Mouse (Mus musculus) forebrain, embryonic 16.5 days (tissue): ENCODE measurements around the gene Trim65. TPM values are rescaled to one million over a fixed set of nuclear protein-coding genes. Genes with fewer than 3 reads are reported as not detected.
"Not testable (repeated sequence)": the region's sequence is repeated elsewhere in the genome, so short reads cannot be mapped to it uniquely, and the experiment has no call there.

Source experiments
- ATAC-seq: fragments of 200-750 bp; cut with Nextera tagmentation; 2 replicates; pipeline ENCODE4 v1.8.0; 2017; ENCODE audit warnings: mild to moderate bottlenecking, moderate library complexity
- H3K27ac ChIP-seq: fragments of 300-500 bp; sonication (generic); 2 replicates; pipeline ENCODE4 v1.5.1; 2014; ENCODE audit warnings: low read length, control low read depth
- H3K27me3 ChIP-seq: fragments of 300-500 bp; sonication (generic); replicated peaks from 2 replicates; pipeline ENCODE4 v1.6.1; 2014; ENCODE audit warnings: low read length; ENCODE audit not compliant: control insufficient read depth, insufficient read depth
- H3K36me3 ChIP-seq: fragments of 300-500 bp; sonication (generic); 2 replicates; pipeline ENCODE4 v1.6.1; 2014; ENCODE audit not compliant: control insufficient read depth, insufficient read depth
- H3K4me1 ChIP-seq: fragments of 300-500 bp; sonication (generic); replicated peaks from 2 replicates; pipeline ENCODE4 v1.6.1; 2014; ENCODE audit warnings: low read length; ENCODE audit not compliant: control insufficient read depth, insufficient read depth
- H3K4me2 ChIP-seq: fragments of 300-500 bp; sonication (generic); 2 replicates; pipeline ENCODE4 v1.6.1; 2014; ENCODE audit warnings: mild to moderate bottlenecking, low read length, control low read depth
- H3K4me3 ChIP-seq: fragments of 300-500 bp; sonication (generic); replicated peaks from 2 replicates; pipeline ENCODE4 v1.5.1; 2014; ENCODE audit warnings: mild to moderate bottlenecking, low read length, control low read depth
- H3K9ac ChIP-seq: fragments of 300-500 bp; sonication (generic); replicated peaks from 2 replicates; pipeline ENCODE4 v1.6.1; 2014; ENCODE audit warnings: low read depth, low read length, control low read depth
- H3K9me3 ChIP-seq: fragments of 300-500 bp; sonication (generic); 2 replicates; pipeline ENCODE4 v1.6.1; 2016; ENCODE audit warnings: low read length; ENCODE audit not compliant: control insufficient read depth
- WGBS: fragments of 180-500 bp; shearing (Covaris S2); extraction: QIAGEN DNeasy Blood & Tissue Kit; methylation state at CpG from one replicate; pipeline ENCODE4 v1.1.7; 2014; 5-methylcytosine and 5-hydroxymethylcytosine counted together
- polyA plus RNA-seq: library from polyadenylated mRNA; unstranded; fragments of >200 nt; fragmentation: Nextera tagmentation; extraction: Ambion mirVana; gene quantifications from 2 replicates; pipeline ENCODE4 v1.2.1, GENCODE M21; 2015

Trim65 gene
- polyA plus RNA-seq, 1 experiment from 2014 or later, result 2.0 TPM

GRCm38 (mm10) chr11:116096213-116097108 lies 34.5 kb downstream of the Trim65 start:
- H3K27ac ChIP-seq, result no peak overlapping the region
- H3K4me3 ChIP-seq, result no peak overlapping the region
- H3K36me3 ChIP-seq, result no peaks in the 10 kb centered on the region
- H3K4me2 ChIP-seq, result no peak overlapping the region
- no peak for ATAC-seq
- H3K9ac ChIP-seq, result no peak overlapping the region
- no peaks in the 10 kb centered on the region for H3K4me1 ChIP-seq
- WGBS, result 93% methylated on average over 5 of the region's 5 CpGs
- 0 out of 2 replicates have a peak, but pooled peaks cover 4% of the 10 kb centered on the region for H3K9me3 ChIP-seq
- H3K27me3 ChIP-seq, result no peaks in the 10 kb centered on the region

GRCm38 (mm10) chr11:116095573-116095972 lies 35.4 kb downstream of the Trim65 start:
- Histone ChIP-seq H3K4me3 (no peak overlapping the region), H3K9me3 (0 out of 2 replicates have a peak, but pooled peaks cover 4% of the 10 kb centered on the region), H3K36me3 (no peaks in the 10 kb centered on the region), H3K4me2 (no peak overlapping the region), H3K27ac (no peak overlapping the region), H3K9ac (no peak overlapping the region), H3K4me1 (no peaks in the 10 kb centered on the region), H3K27me3 (no peaks in the 10 kb centered on the region)
- no peak for ATAC-seq
- 92% methylated on average over 3 of the region's 3 CpGs for WGBS

DNA sequence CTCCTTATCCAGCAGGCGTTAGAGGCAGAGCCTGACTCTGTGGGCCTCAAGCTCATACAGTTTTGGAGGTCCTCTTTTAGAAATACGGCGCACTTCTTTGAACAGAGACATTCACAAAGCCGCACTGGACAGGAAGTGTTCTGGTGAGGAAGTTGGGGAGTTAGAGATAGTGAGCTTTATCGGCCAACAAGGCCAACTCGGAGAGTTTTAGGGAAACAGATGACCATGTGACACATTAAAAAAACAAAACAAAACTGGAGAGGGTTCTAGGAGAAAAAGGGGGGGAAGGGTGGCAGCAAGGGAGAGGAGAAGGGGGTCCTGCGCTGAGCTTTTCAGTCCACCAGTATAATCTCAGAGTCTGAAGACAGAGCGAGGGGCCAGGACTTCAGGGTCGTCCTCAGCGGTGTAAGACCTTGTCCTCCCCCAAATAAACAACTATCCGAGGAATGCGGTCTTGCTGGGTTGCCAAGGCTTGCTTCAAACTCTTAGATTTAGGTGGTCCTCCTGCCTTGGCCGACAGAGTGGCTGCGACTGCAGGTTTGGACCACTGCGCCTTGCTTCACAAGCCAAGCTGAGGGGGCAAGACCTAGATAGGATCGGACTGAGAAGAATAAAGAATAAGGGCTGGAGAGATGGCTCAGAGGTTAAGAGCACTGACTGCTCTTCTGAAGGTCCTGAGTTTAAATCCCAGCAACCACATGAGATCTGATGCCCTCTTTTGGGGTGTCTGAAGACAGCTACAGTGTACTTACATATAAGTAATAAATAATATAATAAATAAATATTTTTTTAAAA lies 37.0 kb downstream of the Trim65 start:
- Histone ChIP-seq H3K36me3 (no peaks in the 10 kb centered on the region), H3K4me2 (no peak overlapping the region), H3K27me3 (no peaks in the 10 kb centered on the region), H3K27ac (no peak overlapping the region), H3K4me1 (no peaks in the 10 kb centered on the region), H3K9me3 (0 out of 2 replicates have a peak, but pooled peaks cover 4% of the 10 kb centered on the region), H3K4me3 (no peak overlapping the region), H3K9ac (no peak overlapping the region)
- ATAC-seq, result no peak
- 70% methylated on average over 16 of the region's 16 CpGs for WGBS

DNA sequence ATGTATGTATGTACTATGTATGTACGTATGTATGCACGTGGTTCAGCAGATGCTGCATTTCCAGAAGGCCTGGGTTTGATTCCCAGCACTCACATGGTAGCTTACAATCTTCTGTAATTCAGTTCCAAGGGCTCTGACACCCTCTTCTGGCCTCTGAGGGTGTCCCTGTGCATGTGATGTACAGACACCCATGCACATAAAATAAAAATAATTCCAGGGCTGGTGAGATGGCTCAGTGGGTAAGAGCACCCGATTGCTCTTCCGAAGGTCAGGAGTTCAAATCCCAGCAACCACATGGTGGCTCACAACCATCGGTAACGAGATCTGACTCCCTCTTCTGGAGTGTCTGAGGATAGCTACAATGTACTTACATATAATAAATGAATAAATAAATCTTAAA lies 38.0 kb downstream of the Trim65 start:
- not testable (repeated sequence) for H3K27ac ChIP-seq, H3K4me3 ChIP-seq, H3K9ac ChIP-seq, H3K27me3 ChIP-seq, H3K36me3 ChIP-seq, ATAC-seq, H3K4me1 ChIP-seq, H3K9me3 ChIP-seq, H3K4me2 ChIP-seq
- WGBS, result 87% methylated on average over 6 of the region's 6 CpGs

- ATAC-seq, result no peak
- Histone ChIP-seq H3K9me3 (0 out of 2 replicates have a peak, but pooled peaks cover under 1% of the 10 kb centered on the region), H3K9ac (no peak overlapping the region), H3K4me1 (peaks cover 7% of the 10 kb centered on the region), H3K4me3 (no peak overlapping the region), H3K36me3 (no peaks in the 10 kb centered on the region), H3K4me2 (no peak overlapping the region), H3K27me3 (no peaks in the 10 kb centered on the region), H3K27ac (no peak overlapping the region)
- 84% methylated on average over 6 of the region's 6 CpGs for WGBS
These were observed 39.3 kb downstream of the Trim65 start for GRCm38 (mm10) chr11:116091591-116091990.

DNA sequence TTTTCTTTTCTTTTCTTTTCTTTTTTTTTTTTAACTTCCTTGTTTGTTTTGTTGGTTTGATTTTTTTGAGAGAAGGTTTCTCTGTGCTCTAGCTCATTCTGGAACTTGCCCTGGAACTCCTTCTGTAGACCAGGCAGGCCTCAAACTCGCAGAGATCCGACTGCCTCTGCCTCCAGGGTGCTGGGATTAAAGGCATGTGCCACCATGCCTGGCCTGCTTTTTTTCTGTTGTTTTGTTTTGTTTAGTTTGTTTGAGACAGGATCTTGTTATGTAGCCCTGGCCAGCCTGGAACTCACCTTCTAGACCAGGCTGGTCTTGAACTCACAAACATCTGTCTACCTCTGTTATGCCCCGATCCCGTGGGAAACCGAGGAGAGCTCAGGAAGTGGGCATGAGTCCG lies 41.4 kb downstream of the Trim65 start:
- Histone ChIP-seq H3K4me3 (no peak overlapping the region), H3K9ac (no peak overlapping the region), H3K4me1 (peaks cover 17% of the 10 kb centered on the region), H3K27ac (no peak overlapping the region), H3K4me2 (no peak overlapping the region), H3K36me3 (no peaks in the 10 kb centered on the region), H3K27me3 (no peaks in the 10 kb centered on the region), H3K9me3 (no peaks in the 10 kb centered on the region)
- ATAC-seq, result no peak
- WGBS, result 95% methylated on average over 6 of the region's 6 CpGs

GRCm38 (mm10) chr11:116088741-116089394 lies 42.1 kb downstream of the Trim65 start:
- 88% methylated on average over 11 of the region's 11 CpGs for WGBS

DNA sequence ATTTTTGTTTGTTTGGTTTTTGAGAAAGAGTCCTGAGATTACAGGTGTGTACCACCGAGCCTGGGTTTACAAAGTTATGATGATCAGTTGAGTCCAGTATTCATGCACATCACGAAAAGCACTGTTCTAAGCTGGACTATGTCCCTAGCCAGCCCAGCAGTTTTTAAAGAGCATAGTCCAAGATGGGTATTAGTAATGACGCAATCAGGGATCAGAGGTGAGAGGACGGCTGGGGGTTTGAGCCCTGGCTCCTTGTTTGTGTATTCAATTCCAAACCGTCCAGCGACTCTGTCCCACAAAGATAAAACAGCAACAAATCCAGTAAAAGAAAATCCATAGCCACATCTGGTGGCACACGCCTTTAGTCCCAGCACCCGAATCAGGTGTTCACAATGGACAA lies 42.7 kb downstream of the Trim65 start:
- no peaks in the 10 kb centered on the region for H3K27me3 ChIP-seq
- WGBS, result 85% methylated on average over 8 of the region's 8 CpGs
- no peak overlapping the region for H3K27ac ChIP-seq
- H3K36me3 ChIP-seq, result no peaks in the 10 kb centered on the region; the same call in 1 of the 2 replicates
- no peak for ATAC-seq
- no peak overlapping the region for H3K9ac ChIP-seq
- H3K4me1 ChIP-seq, result peaks cover 17% of the 10 kb centered on the region
- H3K4me2 ChIP-seq, result 0 out of 2 replicates have a peak overlapping the region, but pooled peaks have one; percentile 74
- H3K9me3 ChIP-seq, result no peaks in the 10 kb centered on the region
- H3K4me3 ChIP-seq, result no peak overlapping the region

More at GRCm38 (mm10) chr11:116088741-116089394, 42.1 kb downstream of the Trim65 start:
- H3K9ac ChIP-seq, result no peak overlapping the region
- no peaks in the 10 kb centered on the region for H3K9me3 ChIP-seq
- H3K4me1 ChIP-seq, result peaks cover 17% of the 10 kb centered on the region
- H3K4me2 ChIP-seq, result no peak overlapping the region
- no peaks in the 10 kb centered on the region for H3K27me3 ChIP-seq
- no peak overlapping the region for H3K4me3 ChIP-seq
- H3K36me3 ChIP-seq, result no peaks in the 10 kb centered on the region
- H3K27ac ChIP-seq, result no peak overlapping the region
- no peak for ATAC-seq
